Comparison of ENCODE assay signal across 8 mouse cellular contexts in genomic region chr10:75684035-75685004, GRCm38 (mm10). TPM values are rescaled to one million over a fixed set of nuclear protein-coding genes. Genes with fewer than 3 reads are reported as not detected.
A peak's percentile ranks its signal among the peaks of the same experiment; 100 is the strongest.
DNase-seq lines count a peak whose midpoint lies in the region; ATAC-seq and TF ChIP-seq lines count a peak whose summit lies in the region.

No protein-coding gene starts in this region.

- H3K79me2 ChIP-seq in MEL (ENCODE audit: control insufficient read depth, insufficient read depth, low read length, poor library complexity) = no peaks in the 10 kb centered on the region

- H3K27me3 ChIP-seq in MEL (ENCODE audit: control insufficient read depth in 1 of 2, insufficient read depth in 2 of 2, low read length in 2 of 2) = no peaks in the 10 kb centered on the region
- H3K27me3 ChIP-seq in embryonic facial prominence, embryonic 11.5 days (ENCODE audit: control insufficient read depth, insufficient read depth, low read length) = no peaks in the 10 kb centered on the region
- H3K27me3 ChIP-seq in hindbrain, postnatal 0 days (ENCODE audit: insufficient read depth, low read length) = no peaks in the 10 kb centered on the region
- H3K27me3 ChIP-seq in limb, embryonic 13.5 days = no peaks in the 10 kb centered on the region

- no peak overlapping the region for H3K4me2 ChIP-seq in embryonic facial prominence, embryonic 11.5 days (ENCODE audit: low read depth, low read length)
- no peak overlapping the region for H3K4me2 ChIP-seq in hindbrain, postnatal 0 days (ENCODE audit: low read depth, low read length)
- no peak overlapping the region for H3K4me2 ChIP-seq in limb, embryonic 13.5 days (replicated peaks)

- H3K4me1 ChIP-seq in MEL (ENCODE audit: control insufficient read depth in 1 of 2, insufficient read depth in 2 of 2, low read length in 2 of 2) = no peaks in the 10 kb centered on the region
- H3K4me1 ChIP-seq in embryonic facial prominence, embryonic 11.5 days (ENCODE audit: control insufficient read depth, insufficient read depth, low read length) = no peaks in the 10 kb centered on the region
- H3K4me1 ChIP-seq in hindbrain, postnatal 0 days (ENCODE audit: insufficient read depth, low read length) = peaks cover 8% of the 10 kb centered on the region; the same call in 1 of the 2 replicates
- 0 out of 2 replicates have a peak, but pooled peaks cover 4% of the 10 kb centered on the region for H3K4me1 ChIP-seq in limb, embryonic 13.5 days

- no peak overlapping the region for H3K27ac ChIP-seq in MEL (ENCODE audit: control insufficient read depth, low read depth, low read length)
- no peak overlapping the region for H3K27ac ChIP-seq in embryonic facial prominence, embryonic 11.5 days (replicated peaks; ENCODE audit: low read depth, low read length)
- peak overlapping the region; percentile 73 for H3K27ac ChIP-seq in hindbrain, postnatal 0 days
- H3K27ac ChIP-seq in limb, embryonic 13.5 days = 0 out of 2 replicates have a peak overlapping the region, but pooled peaks have one; percentile 10

- H3K4me3 ChIP-seq in MEL (ENCODE audit: control insufficient read depth in 1 of 2, insufficient read depth in 1 of 2, low read depth in 2 of 2, low read length in 2 of 2) = no peak overlapping the region
- H3K4me3 ChIP-seq in embryonic facial prominence, embryonic 11.5 days (ENCODE audit: low read depth, low read length) = no peak overlapping the region
- no peak overlapping the region for H3K4me3 ChIP-seq in hindbrain, postnatal 0 days (ENCODE audit: low read length)
- no peak overlapping the region for H3K4me3 ChIP-seq in limb, embryonic 13.5 days

- no peak for TF ChIP-seq POLR2A in MEL (IDR thresholded peaks at IDR 0.05; ENCODE audit: control insufficient read depth in 1 of 2, insufficient read depth in 1 of 2, low read depth in 1 of 2, low read length in 2 of 2, poor library complexity in 1 of 2)

- no peak overlapping the region for H3K9ac ChIP-seq in MEL (ENCODE audit: control insufficient read depth, low read depth, low read length, poor library complexity, severe bottlenecking)
- H3K9ac ChIP-seq in embryonic facial prominence, embryonic 11.5 days (replicated peaks; ENCODE audit: low read length) = no peak overlapping the region
- H3K9ac ChIP-seq in hindbrain, postnatal 0 days (replicated peaks; ENCODE audit: low read length) = no peak overlapping the region
- no peak overlapping the region for H3K9ac ChIP-seq in limb, embryonic 13.5 days

- peak; percentile 27 for DNase-seq in MEL (ENCODE audit: low read depth, low spot score)
- DNase-seq in embryonic facial prominence, embryonic 11.5 days (ENCODE audit: low spot score) = peak; percentile 54
- peak; percentile 90 for DNase-seq in hindbrain, postnatal 0 days (ENCODE audit: low spot score)
- peak; percentile 87 for DNase-seq in right cerebral cortex, postnatal 25 days
- DNase-seq in spleen, postnatal 36 days (ENCODE audit: low spot score in 2 of 2) = no peak
- no peak for DNase-seq in adrenal gland, adult 18-20 months (ENCODE audit: low spot score in 2 of 2)
- DNase-seq in liver = no peak

- TF ChIP-seq RAD21 in MEL (IDR thresholded peaks at IDR 0.05; ENCODE audit: low read depth, low read length) = no peak

- H3K9me3 ChIP-seq in MEL (replicated peaks; ENCODE audit: insufficient read depth, low read length) = no peaks in the 10 kb centered on the region
- no peaks in the 10 kb centered on the region for H3K9me3 ChIP-seq in embryonic facial prominence, embryonic 11.5 days (replicated peaks; ENCODE audit: control insufficient read depth, low read length)
- no peaks in the 10 kb centered on the region for H3K9me3 ChIP-seq in hindbrain, postnatal 0 days (ENCODE audit: low read length)
- H3K9me3 ChIP-seq in limb, embryonic 13.5 days = no peaks in the 10 kb centered on the region

- WGBS in embryonic facial prominence, embryonic 11.5 days = 66% methylated on average over 12 of the region's 12 CpGs
- WGBS in hindbrain, postnatal 0 days = 34% methylated on average over 12 of the region's 12 CpGs
- WGBS in limb, embryonic 13.5 days = 63% methylated on average over 12 of the region's 12 CpGs

- TF ChIP-seq EP300 in MEL (IDR thresholded peaks at IDR 0.05; ENCODE audit: low read depth in 1 of 2, low read length in 2 of 2) = no peak

- TF ChIP-seq CTCF in MEL (IDR thresholded peaks at IDR 0.05 in 2 of 3, conservative IDR thresholded peaks at IDR 0.05 in 1 of 3; ENCODE audit: control insufficient read depth in 1 of 3, insufficient read depth in 1 of 3, low read depth in 2 of 3, low read length in 3 of 3, poor library complexity in 1 of 3, severe bottlenecking in 1 of 3) = no peak
- TF ChIP-seq CTCF in hindbrain, postnatal 0 days (IDR thresholded peaks at IDR 0.05; ENCODE audit: low read depth) = no peak

- no peak for ATAC-seq in embryonic facial prominence, embryonic 11.5 days (replicated peaks; ENCODE audit: insufficient number of reproducible peaks, low FRiP score, low TSS enrichment, low read depth)
- ATAC-seq in hindbrain, postnatal 0 days = peak; percentile 91
- no peak for ATAC-seq in limb, embryonic 13.5 days (ENCODE audit: low FRiP score, low read depth)

- peaks cover 0 to 8% of the 10 kb centered on the region in 2 experiments; a peak in 2 of 4 replicates for H3K36me3 ChIP-seq in MEL (ENCODE audit: control insufficient read depth in 1 of 2, insufficient read depth in 2 of 2, low read length in 2 of 2)
- H3K36me3 ChIP-seq in embryonic facial prominence, embryonic 11.5 days (replicated peaks; ENCODE audit: control insufficient read depth, insufficient read depth, low read depth, low read length) = peaks cover 2% of the 10 kb centered on the region; the same call in 1 of the 2 replicates
- peaks cover 11% of the 10 kb centered on the region for H3K36me3 ChIP-seq in hindbrain, postnatal 0 days (ENCODE audit: insufficient read depth, low read length)
- peaks cover 74% of the 10 kb centered on the region for H3K36me3 ChIP-seq in limb, embryonic 13.5 days

TF ChIP-seq in MEL, 35 proteins besides CTCF, POLR2A, EP300 and RAD21:
- no peak for TF ChIP-seq POLR2AphosphoS5 (IDR thresholded peaks at IDR 0.05; ENCODE audit: borderline replicate concordance, low read depth, low read length)
- TF ChIP-seq E2F4 (IDR thresholded peaks at IDR 0.05; ENCODE audit: borderline replicate concordance, low read depth, low read length) = no peak
- no peak for TF ChIP-seq POLR2AphosphoS2 (IDR thresholded peaks at IDR 0.05; ENCODE audit: low read length)
- no peak for TF ChIP-seq SMC3 (IDR thresholded peaks at IDR 0.05; ENCODE audit: low read depth, low read length)
- no peak for TF ChIP-seq ZNF384 (IDR thresholded peaks at IDR 0.05; ENCODE audit: low read depth, low read length)
- TF ChIP-seq ELF1 (IDR thresholded peaks at IDR 0.05; ENCODE audit: low read depth, low read length) = no peak
- TF ChIP-seq USF1 (IDR thresholded peaks at IDR 0.05; ENCODE audit: low read depth, low read length) = no peak
- no peak for TF ChIP-seq CHD1 (IDR thresholded peaks at IDR 0.05; ENCODE audit: low read depth, low read length)
- no peak for TF ChIP-seq MYC (IDR thresholded peaks at IDR 0.05; ENCODE audit: low read depth, low read length)
- TF ChIP-seq MAZ (IDR thresholded peaks at IDR 0.05; ENCODE audit: low read depth, low read length) = no peak
- no peak for TF ChIP-seq TAL1 (IDR thresholded peaks at IDR 0.05; ENCODE audit: low read length)
- TF ChIP-seq UBTF (IDR thresholded peaks at IDR 0.05; ENCODE audit: borderline replicate concordance, insufficient read depth, low read depth, low read length) = no peak
- no peak for TF ChIP-seq SIN3A (IDR thresholded peaks at IDR 0.05; ENCODE audit: low read length)
- TF ChIP-seq MXI1 (IDR thresholded peaks at IDR 0.05; ENCODE audit: low read depth, low read length) = no peak
- TF ChIP-seq MAX (IDR thresholded peaks at IDR 0.05; ENCODE audit: low read length) = no peak
- TF ChIP-seq NELFE (IDR thresholded peaks at IDR 0.05; ENCODE audit: low read depth, low read length) = no peak
- no peak for TF ChIP-seq GABPA (IDR thresholded peaks at IDR 0.05; ENCODE audit: low read depth, low read length)
- TF ChIP-seq MYB (IDR thresholded peaks at IDR 0.05; ENCODE audit: low read depth, low read length) = no peak
- no peak for TF ChIP-seq TBP (IDR thresholded peaks at IDR 0.05; ENCODE audit: low read depth, low read length)
- no peak for TF ChIP-seq NRF1 (IDR thresholded peaks at IDR 0.05; ENCODE audit: insufficient read depth, low read depth, low read length, poor library complexity, severe bottlenecking)

RNA-seq across cellular contexts. Expression of gene Susd2, which starts 40.5 kb away (rescaled TPM):
- 0.07 and 0.12 TPM in 2 replicates for total RNA-seq in MEL (2012; rRNA removed)
- polyA plus RNA-seq in MEL (2012; ENCODE audit: insufficient read depth in 1 of 2, insufficient read length in 2 of 2, low read depth in 1 of 2, low replicate concordance in 2 of 2, missing spikeins in 1 of 2) = under 1 TPM in 1 of 2 experiments, not detected in 1; 0.15 TPM
- polyA plus RNA-seq in embryonic facial prominence, embryonic 11.5 days (2014; fragmentation: Nextera tagmentation; extraction: Ambion mirVana) = 1.6 and 1.9 TPM in 2 replicates
- total RNA-seq in hindbrain, postnatal 0 days (2014; rRNA removed) = 14.4 and 14.9 TPM in 2 replicates
- polyA plus RNA-seq in hindbrain, postnatal 0 days (2015; fragmentation: Nextera tagmentation; extraction: Ambion mirVana) = 11.2 and 11.4 TPM in 2 replicates
- 3.1 TPM in 2 replicates for polyA plus RNA-seq in limb, embryonic 13.5 days (2015; fragmentation: Nextera tagmentation; extraction: Ambion mirVana)
- total RNA-seq in adrenal gland, adult 18-20 months (2021) = 10 to 100 TPM; 10.4 to 10.7 TPM

Comparison
In these comparisons a context has a peak if more than half of its experiments do, and no peak if none do; other contexts are left out.
1. DNase-seq: peak in MEL (single experiment), embryonic facial prominence, embryonic 11.5 days (single experiment), hindbrain, postnatal 0 days (single experiment) and right cerebral cortex, postnatal 25 days (single experiment); none in spleen, postnatal 36 days (0 of 2), adrenal gland, adult 18-20 months (0 of 2) and liver (single experiment).
2. H3K27ac ChIP-seq: peak in hindbrain, postnatal 0 days (single experiment) and limb, embryonic 13.5 days (single experiment); none in MEL (single experiment) and embryonic facial prominence, embryonic 11.5 days (single experiment).